Mouse (Mus musculus) CD8-positive naive resting alpha-beta T cell, adult 2 months (primary cell): ENCODE data around the gene Podn.

Source experiments
- DNase-seq, 2 experiments: peaks; one replicate each; pipeline ENCODE4 v3.0.0; 2022; ENCODE audit warnings: low read depth in 2 of 2, low spot score in 2 of 2

Gene Podn

GRCm38 (mm10) chr4:108045136-108046107, 50.8 kb downstream of the Podn start:
- DNase-seq, result no peak

DNA sequence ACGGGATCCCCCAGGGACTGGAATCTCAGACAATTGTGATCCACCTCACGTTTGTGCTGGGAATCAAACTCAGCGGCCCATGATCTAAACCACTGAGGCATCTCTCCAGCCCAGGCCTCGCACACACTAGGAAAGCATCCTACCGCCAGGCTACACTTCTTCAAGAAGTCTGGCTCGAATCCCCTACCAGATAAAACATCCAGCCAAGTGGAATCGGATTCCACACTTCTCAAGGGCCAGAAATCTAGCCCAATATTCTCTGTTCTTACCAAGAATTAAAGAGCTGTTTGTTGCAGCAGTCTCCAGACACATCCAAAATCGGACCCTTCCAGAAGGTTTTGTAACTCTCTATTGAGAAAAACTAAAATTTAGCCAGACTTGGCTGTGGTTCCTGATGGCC, 59.2 kb downstream of the Podn start:
- no peak for DNase-seq

DNA sequence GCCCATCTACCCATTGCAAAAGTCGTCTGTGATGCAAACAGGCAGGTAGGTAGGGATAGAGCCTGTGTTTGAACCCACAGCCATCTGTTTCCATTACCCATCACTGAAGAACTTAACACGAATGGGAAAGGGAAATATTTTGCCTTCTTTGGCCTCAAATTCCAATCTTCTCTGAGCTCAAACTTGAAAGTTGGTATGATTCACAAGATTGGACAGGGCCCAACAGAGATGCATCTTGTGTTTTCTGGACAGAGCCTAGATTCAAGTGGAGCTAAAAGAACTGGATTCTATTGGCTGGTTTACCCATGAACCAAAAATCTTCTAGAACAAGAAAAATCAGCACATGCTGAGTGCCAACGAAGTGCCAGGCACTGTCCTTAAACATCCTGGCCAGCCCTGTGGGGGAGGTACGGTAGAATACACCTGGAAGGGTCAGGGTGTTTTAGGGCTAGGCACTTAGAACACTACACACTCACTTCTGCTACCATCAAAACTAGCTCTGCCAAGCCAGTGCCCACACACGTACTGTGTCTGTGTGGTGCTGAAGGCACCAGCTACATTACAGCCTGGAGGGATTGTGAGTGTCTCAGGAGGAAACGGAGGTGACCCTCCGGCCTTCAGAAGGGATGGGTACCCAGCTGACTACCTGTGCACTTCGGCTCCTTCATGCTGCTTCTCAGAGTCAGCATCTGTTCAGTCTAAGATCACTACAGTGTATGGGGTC, 63.0 kb downstream of the Podn start:
- no peak for DNase-seq

GRCm38 (mm10) chr4:108032352-108032849, 63.8 kb downstream of the Podn start:
- no peak for DNase-seq

GRCm38 (mm10) chr4:108031502-108032351, 64.5 kb downstream of the Podn start:
- DNase-seq, result no peak

DNA sequence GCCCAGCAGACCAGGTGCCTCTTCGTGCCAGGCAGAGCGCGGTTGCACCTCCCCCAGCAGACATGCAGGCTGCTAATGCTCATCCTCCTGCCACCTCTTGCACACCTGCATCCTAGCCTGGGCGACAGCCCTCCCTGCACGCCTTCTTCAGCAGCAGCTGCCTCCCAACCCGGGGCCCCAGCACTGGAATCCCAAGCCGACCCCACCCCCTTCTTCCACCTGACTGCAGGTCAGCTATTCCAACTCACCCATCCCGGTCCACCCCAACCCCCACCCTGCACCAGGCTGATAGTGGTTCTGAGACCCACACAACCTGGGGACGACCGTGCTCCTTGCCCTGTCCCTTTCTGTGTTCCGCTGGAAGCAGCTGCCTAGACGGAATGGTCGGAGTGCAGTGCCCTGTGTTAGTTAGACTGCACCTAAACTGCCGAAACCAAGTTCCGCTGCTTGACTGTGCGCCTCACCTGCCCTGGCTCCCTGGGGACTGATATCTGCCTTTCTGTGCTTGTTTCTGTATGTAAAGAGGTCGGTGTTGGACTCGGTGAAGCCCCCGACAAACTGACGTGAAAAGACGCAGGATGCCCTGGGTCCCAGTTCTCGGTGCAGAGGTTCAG, 65.2 kb downstream of the Podn start:
- no peak for DNase-seq

GRCm38 (mm10) chr4:108026193-108026592, 70.1 kb downstream of the Podn start:
- no peak for DNase-seq

DNA sequence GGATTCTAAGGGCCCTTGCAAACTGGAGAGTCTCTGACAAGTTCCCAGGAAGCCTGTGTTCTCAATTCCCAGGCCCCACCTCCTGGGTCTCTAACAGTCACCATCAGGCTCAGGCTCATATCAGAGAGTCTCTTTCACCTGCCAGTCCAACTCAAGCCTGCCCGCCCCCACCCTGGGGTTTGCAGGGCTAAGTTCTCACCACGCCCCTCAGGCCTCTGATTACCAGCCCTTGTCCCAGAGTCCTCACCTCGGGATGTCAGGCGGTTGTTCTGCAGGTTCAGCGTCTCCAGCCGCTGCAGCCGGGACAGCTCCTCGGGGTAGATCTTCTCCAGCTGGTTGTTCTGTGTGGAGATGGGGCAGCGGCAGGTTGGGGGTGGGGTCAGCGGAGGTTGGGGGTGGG, 71.0 kb downstream of the Podn start:
- no peak for DNase-seq

DNA sequence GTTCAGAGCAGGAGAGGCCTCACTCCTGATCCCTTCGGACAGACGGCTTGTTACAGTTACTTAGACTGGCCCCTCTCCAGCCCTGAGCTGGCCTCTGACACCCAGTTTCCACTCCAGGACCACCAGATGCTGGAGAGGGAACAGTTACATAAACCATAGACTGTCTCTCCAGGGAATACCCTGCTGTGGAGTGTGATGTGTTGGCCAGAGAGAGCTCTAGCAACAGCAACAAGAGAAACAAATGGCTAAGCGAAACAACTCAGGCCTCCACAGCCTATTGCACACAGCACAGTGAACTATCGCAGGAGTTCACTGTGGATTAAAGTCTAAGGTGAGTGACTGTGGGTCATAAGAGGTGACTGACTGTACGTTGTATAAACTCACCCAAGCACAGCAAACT, 71.6 kb downstream of the Podn start:
- no peak for DNase-seq

DNA sequence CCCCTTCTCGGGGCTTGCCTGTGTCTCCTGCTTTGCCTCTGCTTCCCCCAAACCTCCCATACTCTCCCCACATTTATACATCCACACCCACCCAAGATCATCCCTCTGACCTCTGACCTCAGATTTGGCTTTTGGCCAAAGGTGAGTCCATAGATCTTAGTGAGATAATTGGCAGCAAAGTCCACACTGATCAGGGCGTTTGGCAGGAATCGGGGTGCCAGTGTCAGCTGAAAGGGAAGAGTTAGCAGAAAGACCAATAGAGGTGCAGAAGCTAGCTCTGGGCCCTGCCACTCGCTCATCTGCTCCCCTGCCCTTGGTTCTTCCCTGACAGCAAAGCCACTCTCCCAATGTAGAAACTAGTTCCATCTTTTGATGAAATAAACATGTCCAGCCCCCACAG, 73.1 kb downstream of the Podn start:
- DNase-seq, result no peak

DNA sequence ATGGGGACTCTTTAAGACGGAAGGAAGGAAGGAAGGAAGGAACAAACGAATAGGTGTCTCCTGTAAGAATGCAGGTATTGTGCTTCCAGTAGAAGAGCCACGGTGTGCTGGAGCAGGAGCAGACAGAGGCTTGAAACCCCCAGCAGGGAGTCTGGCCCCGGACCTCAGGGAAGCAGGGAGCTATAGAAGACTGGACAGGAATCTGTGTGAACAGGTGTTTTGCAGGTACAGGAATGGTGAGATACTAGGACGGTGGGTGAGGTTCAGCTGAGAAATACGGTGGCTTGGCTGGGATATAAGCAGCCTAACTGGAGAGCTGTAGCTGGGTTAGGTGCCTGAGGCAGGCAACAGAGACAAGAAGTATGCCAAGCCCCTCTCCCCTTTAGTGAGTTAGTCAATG, 76.1 kb downstream of the Podn start:
- DNase-seq, result no peak

DNA sequence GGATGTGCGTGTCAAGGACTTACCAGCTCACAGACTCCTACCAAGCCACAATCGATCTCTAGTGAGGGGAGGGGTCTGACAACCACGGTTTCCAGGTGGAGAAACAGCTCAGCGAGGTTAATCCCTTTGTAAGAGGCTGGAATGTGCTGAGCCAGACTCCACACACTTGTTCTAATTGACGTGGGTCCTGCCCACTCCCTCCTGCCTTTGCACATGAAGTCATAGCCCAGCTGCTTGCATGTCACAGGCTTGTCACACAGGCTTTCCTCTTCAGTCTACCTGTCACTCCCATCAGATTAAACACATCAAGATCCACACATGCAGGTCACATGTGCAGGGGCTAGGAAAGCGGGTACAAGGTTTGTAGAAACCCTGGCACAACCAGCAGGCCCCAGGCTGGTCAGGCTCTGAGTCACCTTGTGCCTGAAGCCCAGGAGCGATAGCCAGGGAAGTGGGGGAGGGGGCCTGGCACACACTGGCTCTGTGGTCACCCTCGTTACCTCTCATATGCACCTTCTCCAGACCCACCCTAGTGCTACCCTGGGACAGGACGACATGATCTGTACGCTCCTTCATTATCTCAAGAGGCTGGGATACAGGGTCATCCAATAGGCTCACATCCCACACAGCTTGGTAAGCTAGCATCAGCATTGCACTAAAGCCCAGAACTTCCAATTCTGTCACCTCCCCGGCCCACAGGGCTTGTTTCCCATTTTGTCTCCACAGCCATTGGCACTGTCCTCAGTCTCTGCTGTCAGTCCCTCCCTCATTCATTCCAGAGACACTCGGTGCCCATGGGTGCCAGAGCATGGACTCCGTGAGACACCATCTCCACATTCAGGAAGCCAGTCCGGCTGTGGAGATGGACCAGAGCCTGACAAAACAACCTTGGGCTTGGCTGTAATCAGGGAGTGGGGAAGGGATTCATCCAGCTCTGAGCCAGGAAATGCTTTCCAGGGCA, 77.0 kb downstream of the Podn start:
- DNase-seq, result no peak

GRCm38 (mm10) chr4:108018241-108018923, 77.9 kb downstream of the Podn start:
- DNase-seq, result no peak

DNA sequence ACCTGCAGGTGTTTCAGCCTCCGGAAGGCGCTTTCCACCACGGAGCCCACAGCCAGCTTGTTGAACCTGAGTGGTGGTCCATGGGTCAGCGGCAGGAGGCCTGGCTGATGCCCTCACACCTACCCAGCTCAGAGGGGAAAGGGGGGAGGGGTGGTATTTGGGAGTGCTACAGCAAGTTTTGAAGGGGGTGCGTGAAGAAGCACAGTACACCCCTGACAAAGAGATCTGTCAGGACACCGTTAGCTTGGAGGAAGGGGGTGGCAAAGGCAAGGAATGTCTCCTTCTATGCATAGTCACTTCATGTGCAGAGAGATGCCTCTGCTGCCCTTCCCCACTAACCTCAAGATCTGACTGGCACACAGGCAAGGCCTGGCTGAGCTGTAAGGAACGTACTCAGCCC, 78.4 kb downstream of the Podn start:
- DNase-seq, result no peak

DNA sequence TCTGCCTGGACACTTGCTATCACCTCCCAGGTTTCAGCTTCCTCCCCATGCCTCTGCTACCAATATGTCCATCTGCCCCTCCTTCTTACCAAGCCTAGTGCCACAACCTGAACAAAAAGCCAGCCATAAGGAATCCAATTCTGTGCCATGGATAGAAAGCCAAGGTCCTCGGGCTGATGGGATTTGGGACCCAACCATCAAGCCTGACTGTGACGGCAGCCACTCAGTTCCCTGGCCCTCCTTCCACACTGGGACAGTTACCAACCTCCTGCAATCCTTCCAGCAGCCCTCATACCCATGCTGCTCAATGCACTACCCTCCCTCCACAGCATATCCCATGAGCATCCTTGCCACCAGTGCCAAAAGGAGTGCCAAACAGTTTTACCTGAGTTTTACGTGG, 79.9 kb downstream of the Podn start:
- no peak for DNase-seq

DNA sequence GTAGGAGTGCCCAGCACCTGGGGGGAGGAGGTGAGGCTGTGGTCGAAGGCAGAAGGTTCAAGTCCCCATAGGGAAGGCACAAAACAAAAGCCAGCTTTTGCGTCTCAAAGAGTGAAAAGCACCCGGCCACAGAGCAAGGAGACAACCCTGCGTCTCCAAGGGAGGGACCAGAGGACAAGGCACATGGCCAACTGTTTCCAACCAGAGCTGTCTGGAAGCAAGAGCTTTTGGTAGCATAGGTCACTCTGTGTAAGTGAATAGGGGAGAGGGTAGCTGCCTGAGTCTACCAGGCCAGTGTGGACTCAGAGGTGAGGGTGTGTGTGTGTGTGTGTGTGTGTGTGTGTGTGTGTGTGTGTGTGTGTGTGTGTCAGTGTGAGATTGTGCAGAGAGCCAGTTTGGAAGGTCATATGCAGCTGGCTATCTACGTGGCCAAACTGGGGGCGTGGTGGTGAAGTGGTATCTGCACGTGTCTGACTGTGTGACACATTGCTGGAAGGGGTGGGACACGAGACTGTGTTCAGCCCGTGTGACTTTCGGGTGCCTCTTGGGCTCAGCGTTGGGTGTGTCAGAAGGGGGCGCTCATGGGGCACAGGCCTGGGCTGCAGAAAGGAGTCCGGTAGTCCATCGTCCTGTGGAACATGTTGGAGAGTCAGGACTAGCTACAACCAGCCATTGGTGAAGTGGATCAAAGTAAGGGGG, 81.0 kb downstream of the Podn start:
- DNase-seq, result no peak

DNA sequence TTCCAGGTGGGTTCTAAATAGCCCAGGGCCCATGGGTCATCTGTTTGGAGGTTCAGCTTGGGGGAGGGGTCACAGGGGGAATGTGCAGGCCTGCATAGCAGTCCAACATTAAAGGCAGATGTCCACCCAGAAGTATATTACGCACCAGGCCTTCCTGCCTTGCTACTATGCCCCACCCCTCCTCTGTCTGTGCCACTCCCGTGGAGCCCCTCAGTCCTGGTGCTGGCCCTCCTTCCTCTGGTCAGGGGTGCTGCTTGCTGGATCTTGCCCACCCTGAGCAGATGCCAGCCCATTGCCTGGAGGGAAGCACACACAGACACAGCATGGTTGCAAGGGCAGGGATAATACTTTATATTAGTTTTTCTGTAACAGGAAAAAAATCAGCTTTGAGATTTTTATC, 81.8 kb downstream of the Podn start:
- DNase-seq, result no peak

- DNase-seq, result no peak
Observed at GRCm38 (mm10) chr4:108008541-108008940, 87.7 kb downstream of the Podn start.
